Mouse (Mus musculus) olfactory bulb, adult 2 months (tissue): Measurements from ENCODE around the gene Stra8.

Experiments
- CTCF ChIP-seq: fragments of 200-500 bp; IDR thresholded peaks from 2 replicates; pipeline ENCODE4 v1.5.1; 2012; ENCODE audit warnings: low read depth, mild to moderate bottlenecking, low read length, moderate library complexity; ENCODE audit not compliant: insufficient read depth
- POLR2A ChIP-seq: fragments of 200-500 bp; IDR thresholded peaks from 2 replicates; pipeline ENCODE4 v1.6.1; 2012; ENCODE audit warnings: mild to moderate bottlenecking, low read depth, low read length, moderate library complexity; ENCODE audit not compliant: insufficient read depth

- TF ChIP-seq CTCF (no peak), POLR2A (no peak)
Measured at GRCm38 (mm10) chr6:34939451-34939850, 19.5 kb downstream of the Stra8 start.
